ENCODE assay signal across 16 mouse cellular contexts in genomic region chr2:31876446-31876845, GRCm38 (mm10). TPM values are rescaled to one million over a fixed set of nuclear protein-coding genes. Genes with fewer than 3 reads are reported as not detected.
DNase-seq lines count a peak whose midpoint lies in the region; ATAC-seq and TF ChIP-seq lines count a peak whose summit lies in the region.
"Had no signal": no experiment of that assay in that cellular context is flagged by ENCODE, and none has a peak within 500 bp of the region (broad histone marks: within the 10 kb centered on the region; RNA-seq: fewer than 3 reads in every experiment).

No protein-coding gene starts in this region.

- no peak for TF ChIP-seq CTCF in hindbrain, postnatal 0 days (IDR thresholded peaks at IDR 0.05; ENCODE audit: low read depth)

- no peak overlapping the region for H3K4me2 ChIP-seq in hindbrain, embryonic 14.5 days (replicated peaks)
- H3K4me2 ChIP-seq in hindbrain, postnatal 0 days (ENCODE audit: low read depth, low read length) = no peak overlapping the region
- H3K4me2 ChIP-seq: intestine, embryonic 15.5 days; limb, embryonic 12.5 days had no signal

- DNase-seq in CD4-positive, CD25-positive, alpha-beta regulatory T cell, adult 2 months (ENCODE audit: low read depth, low spot score) = peak; percentile 44
- DNase-seq in hindbrain, embryonic 14.5 days (ENCODE audit: low spot score) = peak; percentile 33
- no peak for DNase-seq in hindbrain, postnatal 0 days (ENCODE audit: low spot score)
- peak; percentile 43 for DNase-seq in right cerebral cortex, adult 18-20 months
- DNase-seq in right cerebral cortex, postnatal 10 days (ENCODE audit: low spot score in 2 of 2) = no peak
- DNase-seq in splenic B cell, adult 2 months (ENCODE audit: low read depth, low spot score) = peak; percentile 32
- DNase-seq in MN1 (ENCODE audit: low spot score) = no peak
- DNase-seq: cerebellum, adult 18-20 months; embryo, embryonic 11 days; heart, postnatal 14 days; kidney, postnatal 14 days; liver, postnatal 0 days; thymus, adult 2 months had no signal

- 26% methylated on average over 12 of the region's 12 CpGs for WGBS in hindbrain, embryonic 14.5 days
- 20% methylated on average over 12 of the region's 12 CpGs for WGBS in hindbrain, postnatal 0 days

- no peak overlapping the region for H3K27ac ChIP-seq in hindbrain, embryonic 14.5 days
- no peak overlapping the region for H3K27ac ChIP-seq in hindbrain, postnatal 0 days
- H3K27ac ChIP-seq: intestine, embryonic 15.5 days; limb, embryonic 12.5 days had no signal

- H3K27me3 ChIP-seq in hindbrain, embryonic 14.5 days (ENCODE audit: control insufficient read depth, insufficient read depth, low read length) = peaks cover 6% of the 10 kb centered on the region; the same call in 1 of the 2 replicates
- H3K27me3 ChIP-seq in hindbrain, postnatal 0 days (ENCODE audit: insufficient read depth, low read length) = peaks cover 5% of the 10 kb centered on the region; the same call in 1 of the 2 replicates
- no peaks in the 10 kb centered on the region for H3K27me3 ChIP-seq in splenic B cell, adult 2 months (ENCODE audit: control insufficient read depth, insufficient read depth, low read length, poor library complexity, severe bottlenecking)

- H3K36me3 ChIP-seq in hindbrain, embryonic 14.5 days (replicated peaks; ENCODE audit: control insufficient read depth, insufficient read depth) = no peaks in the 10 kb centered on the region
- no peaks in the 10 kb centered on the region for H3K36me3 ChIP-seq in hindbrain, postnatal 0 days (ENCODE audit: insufficient read depth, low read length)
- no peaks in the 10 kb centered on the region for H3K36me3 ChIP-seq in splenic B cell, adult 2 months (ENCODE audit: control insufficient read depth, insufficient read depth, low read length, poor library complexity, severe bottlenecking)
- H3K36me3 ChIP-seq: intestine, embryonic 15.5 days; limb, embryonic 12.5 days had no signal

- H3K9ac ChIP-seq in hindbrain, embryonic 14.5 days = no peak overlapping the region
- no peak overlapping the region for H3K9ac ChIP-seq in hindbrain, postnatal 0 days (replicated peaks; ENCODE audit: low read length)
- H3K9ac ChIP-seq: intestine, embryonic 15.5 days; limb, embryonic 12.5 days; liver, postnatal 0 days had no signal

- H3K4me1 ChIP-seq in hindbrain, embryonic 14.5 days (replicated peaks; ENCODE audit: control insufficient read depth, insufficient read depth, low read length) = peaks cover 18% of the 10 kb centered on the region; the same call in 1 of the 2 replicates
- no peaks in the 10 kb centered on the region for H3K4me1 ChIP-seq in hindbrain, postnatal 0 days (ENCODE audit: insufficient read depth, low read length)

- no peaks in the 10 kb centered on the region for H3K9me3 ChIP-seq in hindbrain, embryonic 14.5 days (ENCODE audit: control insufficient read depth, low read length)
- no peaks in the 10 kb centered on the region for H3K9me3 ChIP-seq in hindbrain, postnatal 0 days (ENCODE audit: low read length)
- H3K9me3 ChIP-seq: intestine, embryonic 15.5 days; limb, embryonic 12.5 days had no signal

- H3K4me3 ChIP-seq in hindbrain, embryonic 14.5 days (replicated peaks; ENCODE audit: low read length) = no peak overlapping the region
- H3K4me3 ChIP-seq in hindbrain, postnatal 0 days (ENCODE audit: low read length) = no peak overlapping the region
- H3K4me3 ChIP-seq: intestine, embryonic 15.5 days; limb, embryonic 12.5 days had no signal

- no peak for ATAC-seq in CD4-positive, CD25-positive, alpha-beta regulatory T cell, adult 4 months
- ATAC-seq in hindbrain, embryonic 14.5 days (ENCODE audit: low FRiP score) = no peak
- no peak for ATAC-seq in hindbrain, postnatal 0 days
- ATAC-seq: intestine, embryonic 15.5 days; liver, postnatal 0 days had no signal

RNA-seq across cellular contexts. Expression of gene Lamc3, which starts 10.6 kb away (rescaled TPM):
- polyA plus RNA-seq in CD4-positive, CD25-positive, alpha-beta regulatory T cell, adult 4 months (2017; shearing (Covaris generic)) = not detected
- 4.9 and 6.1 TPM in 2 replicates for polyA plus RNA-seq in hindbrain, embryonic 14.5 days (2014; fragmentation: Nextera tagmentation; extraction: Ambion mirVana)
- 11.6 and 12.9 TPM in 2 replicates for total RNA-seq in hindbrain, postnatal 0 days (2014; rRNA removed)
- polyA plus RNA-seq in hindbrain, postnatal 0 days (2015; fragmentation: Nextera tagmentation; extraction: Ambion mirVana) = 2.0 and 2.1 TPM in 2 replicates

RNA-seq across cellular contexts. Expression of gene Fibcd1, which starts 30.6 kb away (rescaled TPM):
- polyA plus RNA-seq in CD4-positive, CD25-positive, alpha-beta regulatory T cell, adult 4 months (2017; shearing (Covaris generic)) = under 1 TPM; 0.24 to 0.44 TPM
- 5.0 and 5.6 TPM in 2 replicates for polyA plus RNA-seq in hindbrain, embryonic 14.5 days (2014; fragmentation: Nextera tagmentation; extraction: Ambion mirVana)
- total RNA-seq in hindbrain, postnatal 0 days (2014; rRNA removed) = 27.3 and 28.9 TPM in 2 replicates
- polyA plus RNA-seq in hindbrain, postnatal 0 days (2015; fragmentation: Nextera tagmentation; extraction: Ambion mirVana) = 8.7 and 9.1 TPM in 2 replicates
- polyA plus RNA-seq: liver, postnatal 0 days had no signal

Comparison
In these comparisons a context has a peak if more than half of its experiments do, and no peak if none do; other contexts are left out.
1. DNase-seq: peak in CD4-positive, CD25-positive, alpha-beta regulatory T cell, adult 2 months (single experiment), hindbrain, embryonic 14.5 days (single experiment), right cerebral cortex, adult 18-20 months (single experiment) and splenic B cell, adult 2 months (single experiment); none in hindbrain, postnatal 0 days (single experiment), right cerebral cortex, postnatal 10 days (0 of 2) and MN1 (single experiment).